Mouse (Mus musculus) T-helper 1 cell (primary cell): ENCODE data around the gene Galnt7.

Experiments
- in situ Hi-C: fragments of 300-600 bp; cut with MboI, MseI; formaldehyde crosslinking; loops from one replicate; pipeline ENCODE4 v1.15.1; 2025; ENCODE audit warnings: high pct_unique_total_duplicates

The Galnt7 gene

DNA sequence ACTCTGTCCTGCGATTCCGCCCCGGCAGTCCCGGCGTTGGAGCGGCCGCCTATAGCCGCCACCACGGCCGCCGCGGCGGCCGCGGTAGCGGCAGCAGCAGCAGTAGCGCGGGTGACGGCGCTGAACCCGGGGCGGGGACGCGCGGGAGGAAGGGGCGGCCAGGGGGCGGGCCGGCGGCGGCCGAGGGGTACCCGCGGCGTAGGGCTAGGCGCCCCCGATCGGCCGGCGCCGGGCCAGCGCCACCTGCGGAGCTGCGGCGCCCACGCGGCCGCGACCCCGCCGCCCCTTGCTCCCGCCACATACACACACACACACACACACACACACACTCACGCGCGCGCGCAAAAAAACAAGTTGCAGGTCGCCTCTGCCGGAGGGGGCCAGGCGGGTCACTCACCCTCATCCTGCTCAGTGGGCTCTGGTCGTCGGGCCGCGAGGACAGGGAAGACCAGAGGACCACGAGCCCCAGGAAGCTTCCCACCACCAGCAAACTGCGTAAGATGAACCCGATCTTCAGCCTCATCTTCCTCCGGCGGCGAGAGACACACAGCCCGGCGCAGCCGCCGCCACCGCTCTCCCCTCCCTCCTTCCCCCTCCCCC is at the start of gene Galnt7:
Galnt7 (minus strand) TSS at position 577 of the 600 bp plus-strand sequence.
- in situ Hi-C loops: no loop called here

DNA sequence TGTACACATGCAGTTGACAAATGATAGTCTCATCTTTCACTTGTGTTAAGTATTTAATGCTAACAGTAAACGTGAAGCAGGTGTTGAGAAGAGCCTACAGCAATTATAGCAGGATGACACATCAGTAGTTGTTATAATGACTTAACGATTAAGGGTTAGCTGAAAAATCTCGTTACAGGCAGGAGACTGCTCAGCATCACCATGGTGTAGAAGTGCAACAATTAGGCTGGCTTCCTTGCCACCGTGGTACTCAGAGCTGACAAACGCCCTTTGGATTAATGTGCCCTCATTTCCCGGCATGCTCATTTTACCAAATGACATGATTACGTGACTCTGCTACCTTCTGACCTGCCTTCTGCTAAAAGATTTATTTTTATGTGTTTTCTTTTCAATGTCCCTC is 35.8 kb upstream of the Galnt7 start:
- in situ Hi-C loops: no loop called here

DNA sequence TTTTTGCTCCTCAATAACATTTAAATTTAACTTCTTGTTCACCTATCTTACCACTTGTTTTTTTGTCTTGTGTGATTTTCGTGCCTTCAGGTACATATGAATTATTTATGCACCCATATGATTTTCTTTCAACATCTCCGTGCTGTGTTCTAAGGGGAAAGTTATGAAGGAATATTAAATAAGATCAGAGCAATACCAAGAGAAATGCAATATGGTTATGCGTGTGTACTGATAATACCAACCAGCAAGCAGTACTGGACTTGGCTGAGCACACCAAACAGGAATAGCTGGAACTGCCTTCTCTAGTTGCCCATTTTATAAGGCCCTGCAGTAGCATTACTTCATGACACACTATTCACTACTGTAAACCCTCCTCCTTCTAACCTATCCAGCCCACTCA is 33.0 kb upstream of the Galnt7 start:
- in situ Hi-C loops: no loop called here

DNA sequence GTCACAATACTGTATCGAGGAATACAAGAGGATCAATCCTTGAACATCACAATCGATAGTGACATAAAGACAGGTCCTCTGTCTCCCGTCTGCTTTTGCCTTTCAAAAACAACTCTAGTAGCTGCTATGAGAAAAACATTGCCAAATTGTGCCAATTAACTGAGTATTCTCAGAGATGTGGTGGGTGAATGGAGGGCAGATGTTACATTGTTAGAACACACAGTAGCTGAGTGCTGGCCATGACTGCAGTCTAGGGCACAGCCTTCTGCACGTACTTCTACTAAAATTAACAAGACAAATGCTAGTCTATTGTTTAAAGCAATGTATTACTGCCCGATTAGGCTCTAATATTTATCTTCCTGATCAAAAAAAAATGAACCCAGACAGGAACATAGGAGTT is 27.2 kb upstream of the Galnt7 start:
- in situ Hi-C loops: no loop called here

DNA sequence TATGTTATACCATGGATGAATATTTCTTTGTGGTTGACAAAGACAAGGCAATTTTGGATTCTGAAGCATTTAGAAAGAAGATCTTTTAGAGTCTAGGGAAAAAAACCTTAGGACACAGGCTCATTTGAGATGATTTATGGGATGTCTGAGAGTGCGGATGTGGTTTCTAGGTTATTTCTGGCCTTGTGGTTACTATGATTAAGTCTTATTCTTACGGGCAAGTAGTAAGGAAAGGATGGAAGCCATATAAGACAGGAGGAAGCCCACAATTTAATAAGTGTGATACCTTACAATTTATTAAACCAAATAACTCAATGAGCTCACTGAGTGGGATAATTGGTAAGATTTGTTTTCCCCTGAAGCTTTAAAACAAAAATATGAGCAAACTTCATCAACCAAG is 11.3 kb upstream of the Galnt7 start:
- in situ Hi-C loops: loop anchor here (5.0 kb wide), 1 partner anchor 87 kb away; no protein-coding TSS in a partner anchor

DNA sequence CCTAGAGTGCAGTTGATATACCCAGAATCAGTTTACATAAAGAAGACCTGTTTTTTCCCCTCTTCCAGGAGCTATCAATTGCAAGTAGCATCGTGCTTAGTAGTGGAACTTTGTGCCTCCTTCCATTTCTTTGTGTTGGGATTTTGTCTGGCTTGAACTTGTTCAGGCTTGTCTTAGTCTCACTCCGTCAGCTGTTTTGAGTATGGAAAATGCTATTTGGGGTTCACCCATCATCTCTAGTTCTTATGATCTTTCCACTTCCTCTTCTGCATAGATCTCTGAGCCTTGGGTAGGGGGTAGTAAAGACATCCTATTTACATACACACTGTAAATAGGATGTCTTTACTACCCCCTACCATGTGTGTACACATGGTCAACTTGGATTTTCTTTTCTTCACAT is 7.2 kb upstream of the Galnt7 start:
- in situ Hi-C loops: loop anchor here (5.0 kb wide), 1 partner anchor 83 kb away; no protein-coding TSS in a partner anchor

DNA sequence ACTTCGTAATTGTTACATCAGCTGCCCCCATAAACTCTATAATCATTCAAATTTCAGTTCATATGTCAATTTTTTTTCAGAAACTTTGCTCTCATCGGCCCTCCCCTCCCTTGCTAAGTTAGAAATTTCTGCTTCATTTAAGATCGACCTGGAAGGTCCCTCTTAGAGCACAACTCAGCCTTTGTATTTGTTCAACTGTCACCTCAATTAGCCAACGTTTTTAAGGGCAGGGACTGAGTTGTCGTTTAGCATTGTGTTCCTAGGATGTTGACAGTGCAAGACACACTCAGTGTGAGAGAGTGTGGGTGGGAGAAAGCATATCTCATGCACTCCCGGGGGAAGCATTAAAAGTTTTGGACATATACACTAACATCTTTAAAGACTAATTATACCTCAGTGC is 3.6 kb upstream of the Galnt7 start:
- in situ Hi-C loops: no loop called here

DNA sequence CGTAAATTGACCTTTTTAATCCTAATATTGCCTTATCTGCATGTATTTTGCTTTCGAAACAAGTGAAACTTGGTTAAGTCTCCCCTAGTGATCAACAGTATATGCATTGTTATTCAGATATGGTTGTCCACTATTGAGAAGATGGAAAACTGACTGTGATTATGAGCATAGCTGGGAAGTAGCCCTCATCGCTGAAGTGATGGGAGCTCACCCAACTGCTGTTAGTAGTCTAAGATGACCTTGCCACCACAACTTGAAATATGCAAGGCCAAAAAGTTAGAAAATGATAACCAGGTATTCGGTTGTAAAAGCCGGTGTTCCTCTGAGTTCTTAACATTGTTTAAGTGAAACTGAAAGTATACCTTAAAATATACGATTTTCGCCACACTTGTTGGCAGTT is 1.3 kb upstream of the Galnt7 start:
- in situ Hi-C loops: no loop called here

DNA sequence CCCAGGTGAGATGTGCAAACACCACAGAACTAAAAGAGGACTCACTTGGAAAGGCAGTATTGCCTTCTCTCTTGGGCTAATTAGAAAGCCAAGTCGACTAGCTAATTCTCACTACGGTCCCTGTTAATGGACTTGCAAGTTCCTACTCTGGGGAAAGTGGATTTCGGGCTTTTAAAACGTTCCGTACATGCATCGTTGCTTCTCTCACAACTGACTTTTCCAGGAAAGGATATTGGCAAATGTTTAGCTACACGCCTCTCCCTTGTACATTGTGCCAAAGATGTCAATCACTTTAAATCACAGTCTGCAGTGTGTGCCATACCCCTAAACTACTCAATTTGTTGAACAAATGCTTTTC is 915 bp upstream of the Galnt7 start:
- in situ Hi-C loops: no loop called here

DNA sequence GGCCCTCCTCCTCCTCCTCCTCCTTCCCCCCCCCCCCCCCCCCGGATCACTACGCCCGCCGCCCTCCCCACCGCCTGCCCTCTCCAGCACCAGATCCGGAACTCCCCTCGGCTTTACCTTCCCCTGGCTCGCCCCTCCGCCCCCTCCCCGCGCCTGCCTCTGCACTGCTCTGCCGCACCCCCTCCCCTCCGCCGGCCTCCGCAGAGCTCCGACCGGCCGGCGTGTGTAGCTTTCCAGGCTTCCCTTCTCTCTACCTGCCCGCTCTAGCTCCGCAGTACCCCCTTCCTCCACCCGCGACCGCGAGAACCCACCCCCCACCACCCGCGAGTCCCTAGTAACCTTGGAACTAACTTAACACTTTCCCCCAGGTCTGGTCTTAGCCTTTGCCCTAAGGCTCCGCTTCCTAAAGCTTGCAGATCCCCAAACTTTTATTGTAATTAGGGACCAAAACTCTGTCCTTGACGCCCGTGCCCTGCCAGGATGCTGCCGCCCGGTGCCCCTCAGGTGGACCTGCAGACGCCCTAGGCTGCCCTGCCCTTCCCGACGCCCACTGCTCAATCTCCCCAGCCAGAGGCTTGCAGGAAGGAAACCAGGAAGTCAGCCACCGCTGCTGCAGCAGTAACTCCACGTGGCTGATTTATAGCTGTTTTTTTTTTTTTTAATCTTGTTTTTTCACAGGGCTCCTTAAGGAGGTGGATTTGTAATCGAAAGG is 380 bp upstream of the Galnt7 start:
- in situ Hi-C loops: no loop called here

DNA sequence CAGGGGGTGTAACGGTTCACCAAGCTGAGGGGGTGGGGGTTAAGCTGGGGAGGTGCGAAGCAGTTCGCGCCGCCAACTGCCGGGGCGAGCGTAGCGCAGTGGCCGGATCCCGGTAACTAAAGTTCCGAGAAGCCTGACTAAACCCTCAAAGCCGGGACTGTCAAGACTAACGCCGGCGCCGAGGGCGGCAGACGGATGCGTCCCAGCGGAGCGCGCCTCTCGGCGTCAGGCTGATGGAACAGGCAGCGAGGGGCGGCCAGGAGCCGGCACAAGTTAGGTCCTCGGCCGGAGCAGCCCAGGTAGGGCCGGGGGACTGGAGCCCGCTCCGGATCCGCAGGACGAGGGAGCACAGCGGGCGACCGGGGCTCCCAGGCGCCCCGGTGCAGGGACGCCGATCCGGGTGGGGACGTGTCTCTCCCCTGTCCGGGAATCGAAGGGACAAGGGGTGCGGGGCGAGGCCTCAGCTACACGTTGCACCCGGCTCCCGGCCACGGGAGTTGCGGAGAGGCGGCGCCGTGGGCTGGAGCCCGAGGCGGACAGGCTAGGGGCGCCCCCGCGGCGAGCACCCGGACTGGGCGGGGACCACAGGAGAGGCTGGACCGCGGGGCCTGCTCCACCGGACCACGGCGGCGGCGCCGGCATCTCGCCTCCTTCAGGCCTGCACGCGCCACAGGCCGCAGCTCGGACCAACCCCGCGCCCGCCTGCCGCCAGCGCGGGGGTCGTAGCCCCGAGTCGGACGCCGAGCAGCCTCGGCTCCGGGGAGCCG is 960 bp downstream of the Galnt7 start:
- in situ Hi-C loops: no loop called here

DNA sequence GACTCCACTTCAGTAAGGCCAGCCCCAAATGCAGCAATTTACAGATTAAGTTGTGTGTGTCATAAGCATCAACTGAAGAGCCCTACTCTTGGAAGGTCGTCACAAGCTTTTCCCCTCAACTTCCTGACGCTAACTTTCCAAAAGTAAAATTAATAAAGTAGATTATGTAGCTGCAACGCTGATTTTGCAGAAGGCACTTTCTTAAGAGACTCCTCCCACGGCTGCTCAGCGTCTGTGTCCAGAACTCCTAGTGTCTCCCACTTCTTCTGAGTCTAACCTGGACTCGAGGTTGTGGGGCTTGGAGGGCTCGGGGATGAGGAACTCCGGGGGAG is 1.5 kb downstream of the Galnt7 start:
- in situ Hi-C loops: no loop called here

DNA sequence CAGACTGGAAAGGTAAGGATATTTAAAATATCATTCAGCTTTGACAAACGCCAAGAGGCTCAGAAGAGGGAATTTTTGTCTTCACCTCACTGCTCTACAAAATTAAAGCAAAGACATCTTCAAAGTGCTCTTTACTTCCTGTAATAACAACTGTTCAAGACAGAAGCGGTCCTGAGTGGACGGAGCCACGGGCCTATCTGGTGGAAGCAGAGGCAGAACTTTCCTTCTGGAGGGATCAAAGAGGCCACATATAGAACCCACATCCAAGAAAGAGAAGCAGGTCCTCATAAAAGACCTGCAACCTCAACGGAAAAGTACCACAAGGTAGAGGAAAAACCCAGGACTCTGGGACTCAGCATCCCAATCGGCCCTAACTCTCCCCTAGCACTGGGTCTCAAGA is 2.6 kb downstream of the Galnt7 start:
- in situ Hi-C loops: no loop called here

DNA sequence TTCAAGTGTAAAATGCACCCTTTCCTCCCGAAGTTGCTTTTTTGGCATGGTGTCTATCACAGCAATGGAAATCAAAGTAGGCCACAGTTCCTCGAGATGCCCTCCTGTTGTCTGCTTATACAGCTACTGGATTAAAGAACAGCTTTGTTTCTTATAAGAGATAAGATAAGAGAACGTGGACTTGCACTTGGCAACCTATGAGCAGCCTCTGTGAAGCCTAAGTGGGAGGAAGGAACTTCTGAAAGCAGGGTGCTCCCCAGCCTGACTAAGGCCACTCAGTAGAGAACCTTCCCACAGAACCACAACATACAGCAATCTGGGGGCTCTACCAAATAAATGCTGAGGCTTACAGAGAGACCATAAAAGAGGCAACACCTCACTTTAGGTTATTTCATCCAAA is 5.3 kb downstream of the Galnt7 start:
- in situ Hi-C loops: loop anchor here (5.0 kb wide), 1 partner anchor 150 kb away; no protein-coding TSS in a partner anchor

DNA sequence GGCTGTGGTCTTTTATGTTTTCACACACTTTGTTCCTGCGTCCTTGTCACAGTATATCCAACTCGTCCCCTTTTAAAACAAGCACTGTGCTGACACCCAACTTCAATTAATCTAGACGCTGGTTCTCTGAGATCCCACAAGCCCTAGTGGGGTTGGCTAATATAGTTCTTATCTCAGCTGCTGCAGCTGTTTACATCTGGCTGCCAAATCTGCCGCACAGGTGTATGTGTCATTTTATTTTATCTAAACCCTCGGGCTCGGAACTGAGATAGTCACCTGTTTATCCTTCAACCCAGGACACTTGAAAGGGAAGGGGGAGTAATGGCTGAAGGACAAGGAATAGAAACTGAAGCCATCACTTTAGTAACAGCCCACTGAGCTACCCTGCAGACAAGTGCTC is 8.6 kb downstream of the Galnt7 start:
- in situ Hi-C loops: no loop called here

DNA sequence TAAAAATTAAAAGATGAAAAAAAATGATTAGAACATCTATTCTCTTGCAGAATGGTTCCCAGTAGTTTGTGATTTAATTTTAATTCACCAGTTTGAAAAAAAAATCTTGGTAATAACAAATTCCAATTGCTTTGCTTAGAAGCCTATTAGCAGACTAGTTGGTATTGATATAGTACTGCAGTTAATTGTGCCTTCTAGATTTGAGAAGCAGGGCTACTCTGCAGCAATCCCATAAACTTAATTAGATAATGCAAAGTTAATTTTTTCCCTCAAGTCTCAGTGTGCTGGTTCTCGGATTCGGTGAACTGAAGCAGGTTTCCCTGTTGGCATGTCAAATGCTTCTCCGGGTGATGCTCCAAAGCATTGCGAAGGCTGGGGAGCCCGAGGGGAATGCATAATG is 10.1 kb downstream of the Galnt7 start:
- in situ Hi-C loops: no loop called here

DNA sequence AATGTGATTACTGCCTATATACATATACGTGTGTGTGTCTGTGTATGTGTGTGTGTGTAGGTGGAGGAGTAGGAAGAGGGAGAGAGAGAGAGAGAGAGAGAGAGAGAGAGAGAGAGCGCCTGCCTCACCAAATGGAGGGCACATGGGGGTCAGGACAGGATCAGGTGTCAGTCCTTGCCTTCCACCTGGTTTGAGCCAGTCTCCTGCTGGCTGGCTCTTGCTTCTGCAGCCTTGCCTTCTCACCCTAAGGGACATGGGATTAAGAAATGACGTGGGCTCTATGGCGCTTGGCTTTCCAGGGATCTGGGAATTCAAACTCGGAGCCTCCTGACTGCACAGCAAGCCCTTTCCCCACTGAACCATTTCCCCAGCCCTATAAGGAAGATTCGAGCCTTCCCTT is 13.9 kb downstream of the Galnt7 start:
- in situ Hi-C loops: no loop called here

DNA sequence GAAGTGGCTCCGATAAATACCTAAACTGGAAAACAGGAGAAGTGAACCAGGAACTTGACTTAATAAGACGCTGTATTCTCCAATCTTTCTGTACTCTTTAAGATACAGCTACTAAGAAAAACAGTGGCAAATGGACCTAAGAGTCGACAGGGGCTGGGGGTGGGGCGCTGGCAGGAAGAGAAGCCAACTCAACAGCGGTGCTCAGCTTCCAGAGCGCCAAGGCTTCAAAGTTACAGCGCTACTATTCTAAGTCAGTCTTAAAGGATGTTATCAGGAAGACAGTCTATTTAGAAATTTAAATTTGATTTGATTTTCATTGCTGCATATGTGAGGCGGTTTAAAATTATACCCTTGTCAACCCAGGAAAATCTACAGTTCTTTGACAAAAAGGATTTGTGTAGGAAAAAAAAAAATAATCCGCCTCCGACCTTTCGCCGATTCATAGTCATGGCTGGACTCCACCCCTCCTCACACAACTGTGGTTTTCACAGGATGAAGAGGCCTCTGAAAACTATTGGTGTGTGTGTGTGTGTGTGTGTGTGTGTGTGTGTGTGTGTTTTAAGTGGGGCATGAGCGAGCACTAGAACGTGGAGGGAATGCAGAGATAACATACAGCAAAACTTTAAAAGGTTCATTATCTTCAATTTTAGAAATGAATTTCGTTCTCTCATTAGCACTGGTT is 15.1 kb downstream of the Galnt7 start:
- in situ Hi-C loops: no loop called here

DNA sequence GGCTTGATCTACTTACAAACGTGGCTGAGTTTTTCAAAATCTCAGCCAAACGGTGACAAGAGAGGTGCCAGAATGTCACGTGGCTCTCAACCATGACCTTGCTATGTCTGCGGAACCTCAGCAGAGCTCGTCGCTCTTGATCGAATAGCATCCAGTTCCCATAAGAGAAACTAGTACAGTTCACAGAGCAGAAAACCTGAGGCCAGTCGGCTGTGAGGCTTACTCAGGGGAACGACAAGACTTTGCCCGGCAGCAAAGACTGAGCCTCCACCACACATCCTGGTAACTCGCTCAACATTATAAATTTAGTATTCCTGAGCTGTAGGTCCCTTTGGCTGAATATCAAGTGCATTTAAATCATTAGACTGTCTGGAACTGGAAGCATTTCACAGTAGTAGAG is 16.1 kb downstream of the Galnt7 start:
- in situ Hi-C loops: no loop called here

DNA sequence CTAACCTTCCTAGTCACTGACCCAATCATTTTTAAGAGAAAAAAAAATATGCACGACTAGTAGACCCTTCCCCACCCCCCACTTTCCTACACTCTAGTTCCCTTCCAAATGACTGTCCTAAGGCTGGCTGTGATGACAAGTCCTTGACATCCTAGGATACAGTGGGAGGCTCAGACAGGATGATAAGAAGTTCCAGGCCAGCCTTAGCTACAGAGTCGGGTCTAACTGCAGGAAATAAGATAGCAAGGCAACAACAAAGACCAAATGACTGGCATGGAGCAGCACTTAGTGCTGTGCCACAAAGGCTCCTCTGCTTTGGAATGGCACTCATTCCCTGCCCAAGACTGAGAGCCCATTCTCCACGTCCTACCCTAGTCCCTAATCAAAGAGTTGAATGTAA is 16.6 kb downstream of the Galnt7 start:
- in situ Hi-C loops: no loop called here

DNA sequence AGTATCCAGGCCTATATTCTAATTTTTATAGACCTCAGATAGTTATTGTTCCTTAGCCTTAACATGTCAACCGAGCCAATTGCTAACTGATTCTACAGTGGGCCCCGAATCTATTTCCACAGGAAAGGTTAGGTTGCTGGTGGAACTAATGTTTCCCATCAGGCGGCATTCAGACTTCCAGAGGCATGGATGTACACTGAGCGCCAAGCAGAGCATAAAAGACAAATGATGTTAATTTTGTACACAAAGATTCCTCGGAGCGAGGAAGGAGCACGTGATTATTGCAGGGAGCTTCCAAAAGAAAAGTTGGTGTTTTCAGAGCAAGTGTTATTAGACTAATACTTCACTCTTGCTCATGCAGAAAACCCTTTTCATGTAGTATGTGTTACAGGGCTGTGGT is 21.1 kb downstream of the Galnt7 start:
- in situ Hi-C loops: no loop called here

DNA sequence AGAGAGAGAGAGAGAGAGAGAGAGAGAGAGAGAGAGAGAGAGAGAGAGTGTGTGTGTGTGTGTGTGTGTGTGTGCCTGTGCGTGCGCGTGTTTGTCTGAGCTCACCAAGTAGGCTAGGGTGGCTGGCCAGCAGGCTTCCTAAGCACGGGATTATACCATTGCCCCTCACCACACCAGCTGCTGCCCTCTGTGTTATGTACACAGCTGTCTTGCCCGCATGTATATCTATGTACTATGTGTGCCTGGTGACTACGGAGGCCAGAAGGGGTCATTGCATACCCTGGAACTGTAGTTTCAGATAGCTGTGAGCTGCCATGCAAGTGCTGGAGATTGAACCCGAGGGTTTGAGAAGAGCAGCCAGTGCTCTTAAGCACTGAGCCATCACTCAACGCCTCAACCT is 22.7 kb downstream of the Galnt7 start:
- in situ Hi-C loops: no loop called here
